Mouse (Mus musculus) hindbrain, embryonic 11.5 days (tissue): ENCODE data around the gene Lyst. TPM values are rescaled to one million over a fixed set of nuclear protein-coding genes. Genes with fewer than 3 reads are reported as not detected.

Source experiments
- ATAC-seq: fragments of 200-750 bp; cut with Nextera tagmentation; 2 replicates; pipeline ENCODE4 v1.8.0; 2017; ENCODE audit warnings: mild to moderate bottlenecking, moderate TSS enrichment, moderate library complexity; ENCODE audit not compliant: low FRiP score
- DNase-seq: peaks from one replicate; pipeline ENCODE4 v3.0.0-alpha.2; 2015; ENCODE audit warnings: low spot score
- H3K27ac ChIP-seq: fragments of 300-500 bp; sonication (generic); 2 replicates; pipeline ENCODE4 v1.5.1; 2014; ENCODE audit warnings: mild to moderate bottlenecking, low read depth, low read length
- H3K27me3 ChIP-seq: fragments of 300-500 bp; sonication (generic); 2 replicates; pipeline ENCODE4 v1.6.1; 2014; ENCODE audit warnings: mild to moderate bottlenecking, low read length, moderate library complexity, mixed read lengths; ENCODE audit not compliant: control insufficient read depth, insufficient read depth
- H3K36me3 ChIP-seq: fragments of 300-500 bp; sonication (generic); 2 replicates; pipeline ENCODE4 v1.6.1; 2014; ENCODE audit warnings: mild to moderate bottlenecking, low read length, moderate library complexity, mixed read lengths; ENCODE audit not compliant: control insufficient read depth, insufficient read depth
- H3K4me1 ChIP-seq: fragments of 300-500 bp; sonication (generic); replicated peaks from 2 replicates; pipeline ENCODE4 v1.6.1; 2014; ENCODE audit warnings: low read length, mixed read lengths; ENCODE audit not compliant: control insufficient read depth, insufficient read depth
- H3K4me2 ChIP-seq: fragments of 300-500 bp; sonication (generic); replicated peaks from 2 replicates; pipeline ENCODE4 v1.6.1; 2014; ENCODE audit warnings: mild to moderate bottlenecking, low read depth, low read length
- H3K4me3 ChIP-seq: fragments of 300-500 bp; sonication (generic); 2 replicates; pipeline ENCODE4 v1.5.1; 2014; ENCODE audit warnings: low read depth, low read length
- H3K9ac ChIP-seq: fragments of 300-500 bp; sonication (generic); 2 replicates; pipeline ENCODE4 v1.6.1; 2014; ENCODE audit warnings: low read depth, low read length
- H3K9me3 ChIP-seq: fragments of 300-500 bp; sonication (generic); 2 replicates; pipeline ENCODE4 v1.6.1; 2016; ENCODE audit warnings: low read length; ENCODE audit not compliant: control insufficient read depth
- WGBS: fragments of 180-500 bp; shearing (Covaris S2); extraction: QIAGEN DNeasy Blood & Tissue Kit; methylation state at CpG from one replicate; pipeline ENCODE4 v1.1.7; 2014; 5-methylcytosine and 5-hydroxymethylcytosine counted together
- polyA plus RNA-seq: library from polyadenylated mRNA; unstranded; fragments of >200 nt; fragmentation: Nextera tagmentation; extraction: Ambion mirVana; gene quantifications from 2 replicates; pipeline ENCODE4 v1.2.1, GENCODE M21; 2014

Gene Lyst
- polyA plus RNA-seq, 1 experiment from 2014 or later: 4.7 TPM

- H3K36me3 ChIP-seq: no peaks in the 10 kb centered on the region
- no peaks in the 10 kb centered on the region for H3K27me3 ChIP-seq
- no peak overlapping the region for H3K27ac ChIP-seq
- WGBS: 88% methylated on average over 11 of the region's 11 CpGs
- H3K4me3 ChIP-seq: no peak overlapping the region
- no peak overlapping the region for H3K4me2 ChIP-seq
- ATAC-seq (no peak), DNase-seq (no peak)
- no peak overlapping the region for H3K9ac ChIP-seq
- H3K4me1 ChIP-seq: no peaks in the 10 kb centered on the region
- no peaks in the 10 kb centered on the region for H3K9me3 ChIP-seq
These were observed 186.9 kb downstream of the Lyst start for GRCm38 (mm10) chr13:13777052-13777451.

DNA sequence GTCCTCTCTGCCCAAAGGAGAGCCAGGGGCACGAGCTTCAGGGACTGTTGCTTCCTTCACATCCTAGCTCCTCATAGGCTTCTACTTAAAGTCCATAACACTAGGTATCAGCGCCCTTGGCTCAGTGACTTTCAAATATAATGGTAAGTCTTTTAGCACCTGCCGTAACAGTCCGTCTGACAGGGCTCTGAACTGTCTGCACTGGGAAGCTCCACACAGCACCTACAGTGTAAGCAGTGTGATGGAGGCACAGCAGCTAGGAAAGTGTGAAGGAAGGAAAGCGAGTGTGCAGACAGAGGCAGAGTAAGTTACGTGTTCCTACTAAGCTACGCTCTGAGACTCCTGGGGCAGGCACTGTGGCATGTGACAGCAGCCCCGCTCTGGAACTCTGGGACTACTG lies 187.5 kb downstream of the Lyst start:
- ATAC-seq (no peak), DNase-seq (no peak)
- no peak overlapping the region for H3K27ac ChIP-seq
- no peaks in the 10 kb centered on the region; the same call in 1 of the 2 replicates for H3K27me3 ChIP-seq
- no peaks in the 10 kb centered on the region for H3K36me3 ChIP-seq
- H3K4me1 ChIP-seq: no peaks in the 10 kb centered on the region
- no peaks in the 10 kb centered on the region for H3K9me3 ChIP-seq
- no peak overlapping the region for H3K9ac ChIP-seq
- 83% methylated on average over 8 of the region's 8 CpGs for WGBS
- H3K4me2 ChIP-seq: no peak overlapping the region
- H3K4me3 ChIP-seq: no peak overlapping the region

- no peaks in the 10 kb centered on the region for H3K9me3 ChIP-seq
- H3K4me1 ChIP-seq: 0 out of 2 replicates have a peak, but pooled peaks cover 3% of the 10 kb centered on the region
- H3K27ac ChIP-seq: no peak overlapping the region
- WGBS: 90% methylated on average over 1 of the region's 1 CpGs
- DNase-seq: no peak
- peaks cover 7% of the 10 kb centered on the region for H3K27me3 ChIP-seq
- ATAC-seq: no peak
- no peak overlapping the region for H3K4me2 ChIP-seq
- no peaks in the 10 kb centered on the region for H3K36me3 ChIP-seq
- no peak overlapping the region for H3K4me3 ChIP-seq
- H3K9ac ChIP-seq: no peak overlapping the region
These were observed 188.8 kb downstream of the Lyst start for GRCm38 (mm10) chr13:13778837-13779458.

DNA sequence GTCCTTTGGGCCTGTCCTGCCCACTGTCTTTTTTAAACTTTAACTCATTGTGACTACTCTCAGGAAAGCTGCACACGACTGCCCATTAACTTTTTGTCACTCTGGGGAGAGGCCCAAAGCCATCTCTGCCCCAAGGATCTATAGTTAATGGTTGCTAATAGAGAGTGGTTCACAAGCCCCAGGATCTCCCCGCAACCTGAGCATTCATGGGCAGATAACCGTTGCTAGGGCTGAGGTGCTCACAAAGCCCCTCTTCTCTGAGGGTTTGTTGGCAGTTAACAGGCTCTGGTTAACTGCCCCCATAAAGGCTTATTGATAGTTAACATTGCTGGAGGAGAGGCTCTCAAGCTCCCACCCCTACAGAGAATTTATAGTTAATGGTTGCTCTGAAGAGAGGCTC lies 190.1 kb downstream of the Lyst start:
- 0 out of 2 replicates have a peak, but pooled peaks cover 3% of the 10 kb centered on the region for H3K4me1 ChIP-seq
- DNase-seq: no peak
- no peaks in the 10 kb centered on the region for H3K9me3 ChIP-seq
- no peak overlapping the region for H3K4me3 ChIP-seq
- H3K4me2 ChIP-seq: no peak overlapping the region
- H3K27me3 ChIP-seq: peaks cover 14% of the 10 kb centered on the region
- H3K36me3 ChIP-seq: no peaks in the 10 kb centered on the region
- 75% methylated on average over 3 of the region's 3 CpGs for WGBS
- no peak overlapping the region for H3K9ac ChIP-seq
- ATAC-seq: no peak
- no peak overlapping the region for H3K27ac ChIP-seq

DNA sequence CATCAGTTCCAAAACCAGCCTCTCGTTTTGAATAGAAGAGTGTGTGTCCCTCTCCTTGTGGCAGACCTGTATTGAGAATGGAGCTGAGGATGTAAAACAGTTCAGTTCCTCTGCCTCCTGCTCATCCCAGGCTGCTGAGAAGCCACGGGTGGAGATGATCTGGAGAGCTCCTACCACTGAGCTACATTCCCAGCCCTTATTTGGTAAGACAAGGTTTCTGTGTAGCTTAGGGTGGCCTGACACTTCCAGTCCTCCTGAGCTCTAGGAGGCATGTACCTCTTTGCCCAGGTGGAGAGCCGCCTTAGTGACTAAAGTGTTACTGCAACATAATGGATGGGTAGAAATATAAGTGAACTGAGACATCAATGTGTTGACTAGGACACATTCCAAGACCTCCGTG lies 190.8 kb downstream of the Lyst start:
- Histone ChIP-seq H3K4me3 (no peak overlapping the region), H3K27ac (no peak overlapping the region), H3K9ac (no peak overlapping the region), H3K9me3 (no peaks in the 10 kb centered on the region), H3K27me3 (peaks cover 17% of the 10 kb centered on the region), H3K4me2 (no peak overlapping the region), H3K36me3 (no peaks in the 10 kb centered on the region), H3K4me1 (0 out of 2 replicates have a peak, but pooled peaks cover 3% of the 10 kb centered on the region)
- DNase-seq: no peak
- ATAC-seq: no peak
- 77% methylated on average over 4 of the region's 4 CpGs for WGBS

DNA sequence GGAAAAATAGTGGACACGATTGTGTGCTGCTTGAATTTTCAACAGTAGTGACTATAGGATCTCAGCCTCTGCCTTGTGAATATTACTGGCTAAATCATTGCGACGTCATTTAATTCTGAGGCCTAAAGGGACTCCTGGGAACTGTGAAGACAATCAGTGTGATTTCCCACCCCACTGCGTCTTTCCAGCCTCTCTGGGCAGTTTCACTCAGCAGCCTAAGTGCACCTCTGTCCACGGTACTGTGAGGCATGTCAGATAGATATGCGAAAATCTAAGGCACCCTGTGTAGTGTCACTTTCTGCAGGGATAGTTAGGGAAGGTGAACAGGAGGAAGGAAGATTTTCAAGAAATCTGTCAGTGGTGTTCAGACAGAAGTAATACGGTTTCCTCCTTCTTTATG lies 193.1 kb downstream of the Lyst start:
- 50% methylated on average over 7 of the region's 7 CpGs for WGBS
- no peak overlapping the region for H3K4me2 ChIP-seq
- H3K36me3 ChIP-seq: no peaks in the 10 kb centered on the region
- H3K4me3 ChIP-seq: no peak overlapping the region
- ATAC-seq: no peak
- H3K27ac ChIP-seq: no peak overlapping the region
- peak; percentile 10 for DNase-seq
- no peak overlapping the region for H3K9ac ChIP-seq
- H3K27me3 ChIP-seq: peaks cover 17% of the 10 kb centered on the region
- no peaks in the 10 kb centered on the region for H3K9me3 ChIP-seq
- 0 out of 2 replicates have a peak, but pooled peaks cover 3% of the 10 kb centered on the region for H3K4me1 ChIP-seq

DNA sequence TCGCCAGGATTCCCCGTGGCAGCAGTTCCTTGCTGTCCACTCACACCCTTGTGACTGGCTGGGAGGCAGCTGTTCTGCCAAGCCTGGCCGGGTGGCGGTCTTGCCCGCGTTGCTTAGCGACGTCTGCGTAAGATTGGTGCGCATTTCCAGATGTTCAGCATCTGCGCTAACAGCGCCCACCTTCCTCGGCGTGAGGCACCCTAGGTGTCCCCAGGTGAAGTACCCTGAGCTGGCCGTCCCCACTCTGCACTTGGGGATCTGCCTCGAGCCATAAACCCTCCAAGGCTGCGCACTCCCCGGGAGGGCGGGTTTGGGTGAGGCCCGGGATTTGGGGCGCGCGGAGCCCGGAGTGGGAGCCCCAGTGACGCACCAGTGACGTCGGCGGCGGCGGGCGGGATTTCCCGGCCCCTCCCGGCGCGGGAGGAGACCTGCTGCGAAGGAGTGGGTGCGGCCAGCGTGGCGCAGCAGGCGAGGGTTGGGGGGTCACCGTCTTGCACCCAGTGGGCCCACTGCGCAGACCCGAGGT lies 193.8 kb downstream of the Lyst start, which contains the start of gene Gng4:
Gene Gng4, plus strand, starts transcription at position 166 of the 526 bp plus-strand sequence.
- WGBS: under 1% methylated on average over 41 of the region's 43 CpGs
- Histone ChIP-seq H3K36me3 (no peaks in the 10 kb centered on the region), H3K4me1 (0 out of 2 replicates have a peak, but pooled peaks cover 3% of the 10 kb centered on the region), H3K4me3 (peak within 1 kb of the TSS; percentile 59), H3K9ac (peak within 1 kb of the TSS; percentile 45), H3K4me2 (peak within 1 kb of the TSS; percentile 90), H3K27me3 (peaks cover 17% of the 10 kb centered on the region), H3K27ac (no peak within 1 kb of the TSS), H3K9me3 (no peaks in the 10 kb centered on the region)
- ATAC-seq (peak; percentile 78), DNase-seq (peak; percentile 59)

GRCm38 (mm10) chr13:13784420-13784936 lies 194.3 kb downstream of the Lyst start:
- Histone ChIP-seq H3K27ac (no peak overlapping the region), H3K4me2 (peak overlapping the region; percentile 90), H3K4me3 (peak overlapping the region; percentile 59), H3K9ac (peak overlapping the region; percentile 45), H3K9me3 (no peaks in the 10 kb centered on the region), H3K36me3 (no peaks in the 10 kb centered on the region), H3K4me1 (0 out of 2 replicates have a peak, but pooled peaks cover 3% of the 10 kb centered on the region), H3K27me3 (peaks cover 17% of the 10 kb centered on the region)
- WGBS: under 1% methylated on average over 56 of the region's 59 CpGs
- DNase-seq (peak; percentile 53), ATAC-seq (peak; percentile 73)
